Mouse (Mus musculus) bone marrow macrophage, adult 2 months (primary cell): Measurements from ENCODE around the gene Prmt8. TPM values are rescaled to one million over a fixed set of nuclear protein-coding genes. Genes with fewer than 3 reads are reported as not detected.

Experiments used
- H3K27ac ChIP-seq: 2 replicates; pipeline ENCODE4 v1.5.1; 2012; ENCODE audit warnings: low read depth, low read length; ENCODE audit not compliant: insufficient read depth
- H3K4me1 ChIP-seq: 2 replicates; pipeline ENCODE4 v1.6.1; 2012; ENCODE audit warnings: low read length; ENCODE audit not compliant: control insufficient read depth, insufficient read depth
- H3K4me3 ChIP-seq: 2 replicates; pipeline ENCODE4 v1.5.1; 2012; ENCODE audit warnings: mild to moderate bottlenecking, low read length, moderate library complexity; ENCODE audit not compliant: insufficient read depth
- CTCF ChIP-seq: IDR thresholded peaks from 2 replicates; pipeline ENCODE4 v1.5.1; 2012; ENCODE audit warnings: low read depth, mild to moderate bottlenecking, low read length, moderate library complexity
- POLR2A ChIP-seq: IDR thresholded peaks from 2 replicates; pipeline ENCODE4 v1.6.1; 2012; ENCODE audit warnings: mild to moderate bottlenecking, low read depth, low read length, borderline replicate concordance
- polyA plus RNA-seq: library from polyadenylated mRNA; stranded (reverse); fragments of >200 nt; gene quantifications from 2 replicates; pipeline ENCODE4 v1.2.4, GENCODE M21; 2012; ENCODE audit not compliant: missing spikeins, insufficient read depth, insufficient read length

Prmt8 gene
- polyA plus RNA-seq, 1 experiment = not detected

- no peak overlapping the region for H3K27ac ChIP-seq
- H3K4me1 ChIP-seq = no peaks in the 10 kb centered on the region
- H3K4me3 ChIP-seq = no peak overlapping the region
- TF ChIP-seq CTCF (no peak), POLR2A (no peak)
Observed at GRCm38 (mm10) chr6:127693681-127694080, 75.6 kb downstream of the Prmt8 start.

DNA sequence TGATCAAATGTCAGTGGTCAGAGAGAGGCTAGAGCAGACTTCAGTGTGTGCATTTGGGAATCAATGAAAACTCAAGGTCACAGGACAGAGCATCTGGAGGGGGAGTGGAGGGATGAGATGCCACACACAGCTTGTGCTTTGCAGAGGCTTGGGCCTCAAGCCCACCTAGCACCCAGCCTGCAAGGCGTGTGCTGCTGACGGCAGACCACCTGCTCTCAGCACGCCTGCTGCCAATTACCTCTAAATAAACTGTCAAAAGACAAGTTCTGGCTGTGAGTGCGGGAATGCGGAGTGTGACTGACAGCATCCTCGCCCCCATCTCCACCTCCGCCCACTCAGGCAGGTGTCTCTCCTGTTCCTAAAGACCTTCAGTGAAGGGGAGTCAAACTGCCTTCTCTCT is 77.0 kb downstream of the Prmt8 start:
- no peak overlapping the region for H3K4me3 ChIP-seq
- no peak overlapping the region for H3K27ac ChIP-seq
- TF ChIP-seq POLR2A = no peak
- H3K4me1 ChIP-seq = no peaks in the 10 kb centered on the region

DNA sequence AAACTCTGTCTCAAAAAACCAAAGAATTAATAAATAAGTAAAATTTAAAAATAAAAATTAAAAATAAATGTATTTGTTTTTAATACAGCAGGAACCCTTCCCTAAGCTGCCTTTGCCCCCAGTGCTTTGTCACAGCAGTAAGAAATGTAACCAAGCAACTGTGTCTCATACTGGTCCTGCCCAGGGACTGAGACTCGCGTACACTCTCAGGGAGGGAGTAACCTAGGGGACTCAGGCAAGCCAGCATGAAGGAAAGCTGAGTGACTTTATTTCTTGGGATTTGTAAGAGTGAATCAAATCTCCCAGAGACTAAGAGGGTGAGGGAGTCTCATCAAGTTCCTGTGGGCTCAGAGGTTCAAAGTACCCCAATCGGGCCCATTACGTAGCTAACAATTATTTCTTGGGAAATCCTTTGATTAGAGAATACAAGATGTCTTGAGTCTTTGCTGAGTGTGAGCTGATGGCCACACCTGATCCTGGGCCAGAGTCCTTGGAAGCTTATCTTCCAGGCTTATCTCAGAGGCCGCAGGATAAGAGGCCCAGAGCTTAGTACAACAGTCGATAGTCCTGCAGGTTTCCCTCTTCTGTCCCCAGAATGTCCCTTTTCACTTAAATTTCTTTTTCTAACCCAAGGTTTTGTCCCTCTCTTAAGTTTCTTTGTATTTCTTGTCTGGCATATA is 82.0 kb downstream of the Prmt8 start:
- Histone ChIP-seq H3K4me1 (no peaks in the 10 kb centered on the region), H3K4me3 (no peak overlapping the region), H3K27ac (no peak overlapping the region)
- no peak for TF ChIP-seq POLR2A
- no peak for TF ChIP-seq CTCF

GRCm38 (mm10) chr6:127684981-127685380 is 84.3 kb downstream of the Prmt8 start:
- TF ChIP-seq CTCF (no peak), POLR2A (no peak)
- H3K4me1 ChIP-seq = no peaks in the 10 kb centered on the region
- no peak overlapping the region for H3K27ac ChIP-seq
- no peak overlapping the region for H3K4me3 ChIP-seq

DNA sequence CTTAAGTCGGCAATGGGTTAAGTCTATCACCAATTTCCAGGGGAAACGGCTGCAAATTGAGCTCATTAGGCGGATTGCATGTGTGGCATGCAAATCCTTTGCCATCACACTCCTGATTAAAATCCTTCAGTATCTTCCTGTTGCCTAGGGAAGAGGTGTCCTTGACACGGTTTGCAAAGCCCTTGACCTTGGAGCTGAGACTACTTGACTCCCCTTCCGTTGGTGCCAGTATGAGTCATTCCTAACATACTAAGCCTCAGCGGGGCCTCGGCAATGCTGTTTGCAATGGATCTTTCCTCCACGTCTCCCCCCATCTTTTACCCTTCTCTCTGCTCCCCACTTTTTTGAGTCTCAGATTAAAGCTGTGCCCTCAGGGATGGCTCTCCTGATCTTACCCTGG is 85.7 kb downstream of the Prmt8 start:
- no peak overlapping the region for H3K27ac ChIP-seq
- no peaks in the 10 kb centered on the region for H3K4me1 ChIP-seq
- H3K4me3 ChIP-seq = no peak overlapping the region
- TF ChIP-seq POLR2A (no peak), CTCF (no peak)

DNA sequence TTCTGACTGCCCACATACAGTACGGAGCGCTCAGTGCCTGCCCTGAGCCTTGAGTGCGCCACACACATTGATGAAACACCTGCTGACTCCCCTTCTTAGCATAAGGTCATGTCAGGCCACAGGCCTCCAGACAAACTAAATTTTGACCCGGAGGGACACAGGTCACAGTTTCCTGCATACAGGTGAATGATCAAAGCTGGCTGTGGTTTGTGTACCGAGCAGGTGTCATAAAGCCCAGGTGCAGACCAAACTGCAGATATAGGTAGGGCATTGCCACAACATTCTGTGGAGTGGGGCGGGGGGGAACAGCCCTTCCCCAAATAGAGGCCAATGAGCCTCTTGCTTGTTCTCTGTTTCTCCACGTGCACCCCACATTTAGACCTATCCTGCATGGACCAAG is 88.5 kb downstream of the Prmt8 start:
- TF ChIP-seq CTCF (no peak), POLR2A (no peak)
- Histone ChIP-seq H3K4me3 (no peak overlapping the region), H3K27ac (no peak overlapping the region), H3K4me1 (no peaks in the 10 kb centered on the region)

GRCm38 (mm10) chr6:127678998-127679397 is 90.3 kb downstream of the Prmt8 start:
- Histone ChIP-seq H3K4me1 (no peaks in the 10 kb centered on the region), H3K4me3 (no peak overlapping the region), H3K27ac (no peak overlapping the region)
- TF ChIP-seq CTCF (no peak), POLR2A (no peak)

DNA sequence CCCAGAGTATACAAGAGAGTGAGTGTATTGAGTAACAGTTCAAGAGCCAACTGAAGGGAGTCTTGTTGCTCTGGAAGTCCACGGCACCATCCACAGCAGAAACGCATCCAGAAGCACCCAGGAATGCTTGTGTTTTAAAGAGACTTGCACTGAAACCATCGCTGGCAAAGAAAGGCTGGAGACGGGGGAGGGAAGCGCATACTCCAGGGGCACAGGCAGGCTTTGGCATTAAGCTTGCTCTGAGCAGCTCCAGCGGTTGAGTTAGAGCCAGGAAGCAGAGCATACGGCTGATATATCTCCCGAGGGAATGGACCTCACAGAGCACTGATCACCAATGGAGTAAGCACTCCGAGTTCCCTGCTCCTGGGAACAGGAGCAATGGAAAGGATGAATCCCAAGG is 91.0 kb downstream of the Prmt8 start:
- no peaks in the 10 kb centered on the region for H3K4me1 ChIP-seq
- TF ChIP-seq CTCF (no peak), POLR2A (no peak)
- H3K4me3 ChIP-seq = no peak overlapping the region
- H3K27ac ChIP-seq = no peak overlapping the region

GRCm38 (mm10) chr6:127676866-127677265 is 92.4 kb downstream of the Prmt8 start:
- no peaks in the 10 kb centered on the region for H3K4me1 ChIP-seq
- no peak overlapping the region for H3K4me3 ChIP-seq
- H3K27ac ChIP-seq = no peak overlapping the region
- TF ChIP-seq CTCF = no peak
- TF ChIP-seq POLR2A = no peak

GRCm38 (mm10) chr6:127672071-127672470 is 97.2 kb downstream of the Prmt8 start:
- TF ChIP-seq POLR2A (no peak), CTCF (no peak)
- no peaks in the 10 kb centered on the region for H3K4me1 ChIP-seq

DNA sequence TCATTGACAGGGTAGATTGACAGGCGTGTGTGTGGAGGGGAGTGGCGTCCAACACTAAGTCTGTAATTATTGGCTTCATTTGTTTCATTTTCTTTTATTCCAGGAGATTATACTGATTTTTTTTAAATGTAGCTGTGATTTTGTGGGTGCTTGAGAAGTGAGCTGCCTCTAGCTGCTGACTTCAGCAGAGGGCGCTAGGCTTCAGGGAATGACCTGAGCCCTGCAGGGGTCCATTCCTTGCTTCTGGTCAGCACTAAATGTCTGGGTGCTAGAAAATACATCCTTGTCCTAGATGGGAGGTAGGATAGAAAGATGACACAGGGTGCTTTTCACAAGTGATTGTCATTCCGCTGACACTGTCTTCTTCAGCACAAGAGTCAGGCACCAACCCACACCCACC is 99.2 kb downstream of the Prmt8 start:
- TF ChIP-seq CTCF (no peak), POLR2A (no peak)
- H3K27ac ChIP-seq = no peak overlapping the region
- no peaks in the 10 kb centered on the region for H3K4me1 ChIP-seq
- H3K4me3 ChIP-seq = no peak overlapping the region

More at GRCm38 (mm10) chr6:127672071-127672470, 97.2 kb downstream of the Prmt8 start:
- H3K4me3 ChIP-seq = no peak overlapping the region
- H3K27ac ChIP-seq = no peak overlapping the region
